Mouse (Mus musculus) stomach, postnatal 0 days (tissue): ENCODE results near the gene Itpr3. TPM values are rescaled to one million over a fixed set of nuclear protein-coding genes. Genes with fewer than 3 reads are reported as not detected.
A peak's percentile ranks its signal among the peaks of the same experiment; 100 is the strongest.

Source experiments
- ATAC-seq: fragments of 200-750 bp; cut with Nextera tagmentation; 2 replicates; pipeline ENCODE4 v1.8.0; 2017; ENCODE audit not compliant: low FRiP score, low TSS enrichment
- DNase-seq: peaks from one replicate; pipeline ENCODE4 v3.0.0-alpha.2; 2016; ENCODE audit warnings: low spot score
- H3K27ac ChIP-seq: fragments of 300-500 bp; sonication (generic); replicated peaks from 2 replicates; pipeline ENCODE4 v1.5.1; 2014; ENCODE audit warnings: mild to moderate bottlenecking, control low read depth
- H3K27me3 ChIP-seq: fragments of 300-500 bp; sonication (generic); 2 replicates; pipeline ENCODE4 v1.6.1; 2014; ENCODE audit warnings: low read length; ENCODE audit not compliant: control insufficient read depth, insufficient read depth
- H3K36me3 ChIP-seq: fragments of 300-500 bp; sonication (generic); 2 replicates; pipeline ENCODE4 v1.6.1; 2014; ENCODE audit warnings: low read length, mixed read lengths; ENCODE audit not compliant: control insufficient read depth, insufficient read depth
- H3K4me1 ChIP-seq: fragments of 300-500 bp; sonication (generic); replicated peaks from 2 replicates; pipeline ENCODE4 v1.6.1; 2014; ENCODE audit warnings: antibody characterized with exemption; ENCODE audit not compliant: control insufficient read depth, insufficient read depth
- H3K4me2 ChIP-seq: fragments of 300-500 bp; sonication (generic); replicated peaks from 2 replicates; pipeline ENCODE4 v1.6.1; 2014; ENCODE audit warnings: low read depth, mild to moderate bottlenecking, control low read depth, moderate library complexity
- H3K4me3 ChIP-seq: fragments of 300-500 bp; sonication (generic); 2 replicates; pipeline ENCODE4 v1.5.1; 2014; ENCODE audit warnings: low read depth, low read length, control low read depth
- H3K9ac ChIP-seq: fragments of 300-500 bp; sonication (generic); 2 replicates; pipeline ENCODE4 v1.6.1; 2014; ENCODE audit warnings: mild to moderate bottlenecking, low read length, control low read depth, mixed read lengths
- H3K9me3 ChIP-seq: fragments of 300-500 bp; sonication (generic); 2 replicates; pipeline ENCODE4 v1.6.1; 2016; ENCODE audit warnings: low read length; ENCODE audit not compliant: control insufficient read depth
- CTCF ChIP-seq: IDR thresholded peaks from 2 replicates; pipeline ENCODE4 v1.5.1; 2016; ENCODE audit warnings: antibody characterized with exemption, low read depth, mild to moderate bottlenecking, moderate library complexity
- EP300 ChIP-seq: optimal IDR thresholded peaks from 2 replicates; pipeline ENCODE3; 2016; ENCODE audit warnings: antibody characterized with exemption
- WGBS: fragments of 180-500 bp; shearing (Covaris S2); extraction: QIAGEN DNeasy Blood & Tissue Kit; methylation state at CpG from one replicate; pipeline ENCODE4 v1.1.7; 2014; 5-methylcytosine and 5-hydroxymethylcytosine counted together
- polyA plus RNA-seq: library from polyadenylated mRNA; unstranded; fragments of >200 nt; fragmentation: Nextera tagmentation; extraction: Ambion mirVana; gene quantifications from 2 replicates; pipeline ENCODE4 v1.2.1, GENCODE M21; 2015

The Itpr3 gene
- polyA plus RNA-seq: 5.9 and 6.6 TPM in 2 replicates

DNA sequence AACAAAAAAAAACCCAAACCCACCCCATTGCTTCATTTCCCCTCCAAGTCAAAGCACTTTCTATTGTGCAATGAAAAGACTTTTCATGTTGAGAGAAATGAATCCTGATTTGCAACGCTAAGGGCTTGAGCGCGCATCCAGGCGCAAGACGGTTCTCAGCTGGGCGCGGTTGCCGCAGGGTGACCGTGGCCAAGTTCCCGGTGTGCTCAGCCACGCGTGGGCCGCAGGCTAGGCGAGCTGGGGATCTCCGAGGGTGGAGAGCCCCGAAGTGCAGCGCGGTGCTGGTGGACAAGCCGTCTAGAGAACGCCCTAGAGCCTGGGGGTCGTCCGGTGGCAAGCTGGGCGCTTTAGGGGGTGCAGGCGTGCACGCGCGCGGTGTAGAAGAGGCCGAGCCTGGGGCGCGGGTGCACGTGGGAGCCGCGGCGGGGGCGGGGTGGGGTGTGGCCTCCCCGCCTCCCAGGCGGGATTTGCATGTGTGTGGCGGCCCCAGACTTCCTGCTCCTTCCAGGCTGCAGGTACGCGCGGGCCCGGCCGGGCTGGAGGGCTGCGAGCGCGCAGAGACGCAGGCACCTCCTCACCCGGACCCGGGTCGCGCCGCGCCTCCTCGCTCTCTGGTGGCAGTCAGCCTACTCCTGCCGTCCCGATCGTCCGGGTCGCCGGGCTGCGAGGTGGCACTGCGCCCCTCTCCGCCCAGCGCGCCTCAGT, at the start of gene Itpr3:
Gene Itpr3 (plus strand): TSS at position 493 of the 705 bp plus-strand sequence.
- peak within 1 kb of the TSS; percentile 73 for H3K9ac ChIP-seq
- H3K9me3 ChIP-seq: no peaks in the 10 kb centered on the region
- peak within 1 kb of the TSS; percentile 64 for H3K4me3 ChIP-seq
- H3K4me2 ChIP-seq: peak within 1 kb of the TSS; percentile 88
- TF ChIP-seq EP300 (no peak), CTCF (no peak)
- H3K4me1 ChIP-seq: no peaks in the 10 kb centered on the region
- no peaks in the 10 kb centered on the region for H3K36me3 ChIP-seq
- DNase-seq (peak; percentile 92), ATAC-seq (peak; percentile 82)
- peak within 1 kb of the TSS; percentile 89 for H3K27ac ChIP-seq
- H3K27me3 ChIP-seq: no peaks in the 10 kb centered on the region
- WGBS: under 1% methylated on average over 61 of the region's 66 CpGs

DNA sequence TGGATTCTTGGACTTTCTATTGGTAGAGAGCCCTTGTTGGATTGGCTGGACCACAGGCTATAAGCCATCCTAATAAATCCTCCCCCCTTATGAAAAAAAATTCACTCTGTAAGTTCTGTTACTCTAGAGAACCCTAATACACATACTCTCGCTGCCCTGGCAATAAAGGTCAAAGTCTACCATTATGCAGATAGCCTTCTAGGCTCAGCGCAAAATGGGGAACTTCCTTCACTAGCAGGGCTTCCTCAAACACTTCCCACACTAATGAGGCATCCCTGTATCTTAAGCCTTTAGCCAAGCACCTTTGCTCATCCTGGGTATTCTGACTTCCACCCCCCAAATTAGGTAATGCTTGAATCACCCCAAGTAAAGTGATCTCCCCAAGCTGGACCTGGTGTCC, 48.8 kb upstream of the Itpr3 start:
- 57% methylated on average over 2 of the region's 2 CpGs for WGBS
- Histone ChIP-seq H3K9ac (no peak overlapping the region), H3K27me3 (no peaks in the 10 kb centered on the region), H3K27ac (no peak overlapping the region), H3K36me3 (no peaks in the 10 kb centered on the region), H3K4me1 (0 out of 2 replicates have a peak, but pooled peaks cover 2% of the 10 kb centered on the region), H3K4me2 (no peak overlapping the region), H3K9me3 (no peaks in the 10 kb centered on the region), H3K4me3 (no peak overlapping the region)
- TF ChIP-seq EP300: no peak
- no peak for TF ChIP-seq CTCF
- ATAC-seq: no peak
- DNase-seq: no peak

DNA sequence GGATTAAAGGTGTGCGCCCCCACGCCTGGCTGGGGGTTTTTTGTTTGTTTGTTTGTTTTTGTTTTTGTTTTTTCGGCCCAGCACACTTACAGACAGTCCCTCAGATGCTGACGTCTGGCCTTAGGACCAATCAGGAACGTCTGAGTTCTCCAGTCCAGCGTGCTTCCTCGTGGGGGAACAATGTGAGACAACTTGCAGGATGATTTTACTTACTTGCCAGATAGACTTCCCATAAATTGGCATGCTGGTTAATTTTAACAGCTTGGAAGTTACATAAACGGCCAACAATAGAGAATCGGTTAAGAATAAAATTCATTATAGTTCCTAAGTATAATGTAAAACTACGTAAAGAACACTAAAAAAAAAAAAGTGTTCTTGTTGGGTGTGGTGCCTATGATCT, 45.9 kb upstream of the Itpr3 start:
- H3K36me3 ChIP-seq: no peaks in the 10 kb centered on the region
- no peaks in the 10 kb centered on the region for H3K9me3 ChIP-seq
- 87% methylated on average over 10 of the region's 10 CpGs for WGBS
- no peak for DNase-seq
- no peak overlapping the region for H3K4me3 ChIP-seq
- H3K4me2 ChIP-seq: no peak overlapping the region
- ATAC-seq: no peak
- no peak overlapping the region for H3K27ac ChIP-seq
- no peaks in the 10 kb centered on the region for H3K27me3 ChIP-seq
- TF ChIP-seq CTCF (no peak), EP300 (no peak)
- 0 out of 2 replicates have a peak, but pooled peaks cover 2% of the 10 kb centered on the region for H3K4me1 ChIP-seq
- H3K9ac ChIP-seq: no peak overlapping the region

DNA sequence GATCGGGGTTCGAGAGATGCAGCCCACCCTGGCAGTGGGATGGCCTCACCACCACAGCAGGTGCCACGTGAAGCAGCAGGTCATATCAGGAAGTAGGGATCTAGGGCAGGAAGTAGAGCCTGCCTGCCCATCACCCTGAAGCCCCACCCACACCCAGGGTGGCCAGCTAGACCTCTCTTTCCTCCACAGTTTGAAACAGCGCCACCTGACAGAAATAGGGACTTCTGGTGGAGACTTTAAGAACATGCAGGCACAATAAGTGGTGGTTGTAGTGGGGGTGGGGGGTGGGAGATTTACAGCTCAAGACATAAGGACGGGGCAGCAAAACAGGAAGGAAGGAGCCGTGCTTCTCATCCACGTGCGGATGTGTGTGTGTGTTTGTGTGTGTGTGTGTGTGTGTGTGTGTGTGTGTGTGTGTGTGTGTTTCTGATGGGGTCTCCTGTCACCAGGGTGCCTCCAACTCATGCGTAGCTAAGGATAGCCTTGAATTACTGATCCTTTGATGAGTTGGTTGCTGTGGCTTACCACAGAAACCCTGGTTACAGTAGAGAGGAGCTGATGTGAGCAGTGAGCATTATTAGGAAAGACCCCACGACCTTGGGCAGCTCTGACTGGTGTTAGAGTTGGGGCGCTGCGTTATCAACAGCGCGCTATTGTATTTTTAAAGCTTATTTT, 45.0 kb upstream of the Itpr3 start:
- DNase-seq: peak; percentile 52
- no peak overlapping the region for H3K4me2 ChIP-seq

DNA sequence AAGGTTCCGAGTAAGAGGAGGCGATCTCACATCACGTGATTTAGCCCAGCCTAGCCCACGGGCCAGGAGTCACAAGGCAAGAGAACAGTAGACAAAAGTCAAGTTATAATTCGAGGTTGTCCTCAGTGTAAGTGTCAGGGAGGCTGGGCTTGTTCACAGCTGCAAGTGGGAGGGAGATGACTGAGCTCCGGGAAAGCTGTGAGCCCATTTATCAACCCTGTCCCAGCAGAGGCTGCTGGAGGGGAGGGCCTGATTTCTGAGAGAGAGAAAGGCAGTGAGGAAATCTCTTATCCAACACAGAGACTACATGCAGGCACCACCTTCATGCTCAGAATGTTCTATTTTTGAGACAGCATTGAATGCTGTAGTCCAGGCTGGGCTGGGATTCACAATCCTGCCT, 44.2 kb upstream of the Itpr3 start:
- no peaks in the 10 kb centered on the region for H3K36me3 ChIP-seq
- no peak for ATAC-seq
- 26% methylated on average over 6 of the region's 6 CpGs for WGBS

More for the DNA sequence above, 45.0 kb upstream of the Itpr3 start:
- Histone ChIP-seq H3K36me3 (no peaks in the 10 kb centered on the region), H3K9me3 (no peaks in the 10 kb centered on the region), H3K4me3 (no peak overlapping the region), H3K4me1 (0 out of 2 replicates have a peak, but pooled peaks cover 2% of the 10 kb centered on the region), H3K27me3 (no peaks in the 10 kb centered on the region), H3K27ac (no peak overlapping the region), H3K9ac (no peak overlapping the region)
- TF ChIP-seq EP300 (no peak), CTCF (peak; percentile 43; the same call in 1 of the 2 replicates)
- WGBS: 54% methylated on average over 14 of the region's 14 CpGs
- ATAC-seq: peak; percentile 66

More for the DNA sequence above, 44.2 kb upstream of the Itpr3 start:
- Histone ChIP-seq H3K27ac (no peak overlapping the region), H3K9me3 (no peaks in the 10 kb centered on the region), H3K4me3 (no peak overlapping the region), H3K4me1 (0 out of 2 replicates have a peak, but pooled peaks cover 2% of the 10 kb centered on the region), H3K4me2 (no peak overlapping the region), H3K27me3 (no peaks in the 10 kb centered on the region), H3K9ac (no peak overlapping the region)
- no peak for TF ChIP-seq EP300
- TF ChIP-seq CTCF: no peak
- DNase-seq: no peak
